Mouse (Mus musculus): ENCODE data around the gene Il21. TPM values are rescaled to one million over a fixed set of nuclear protein-coding genes. Genes with fewer than 3 reads are reported as not detected.

The Il21 gene
- polyA plus RNA-seq, 2 experiments: not detected

DNA sequence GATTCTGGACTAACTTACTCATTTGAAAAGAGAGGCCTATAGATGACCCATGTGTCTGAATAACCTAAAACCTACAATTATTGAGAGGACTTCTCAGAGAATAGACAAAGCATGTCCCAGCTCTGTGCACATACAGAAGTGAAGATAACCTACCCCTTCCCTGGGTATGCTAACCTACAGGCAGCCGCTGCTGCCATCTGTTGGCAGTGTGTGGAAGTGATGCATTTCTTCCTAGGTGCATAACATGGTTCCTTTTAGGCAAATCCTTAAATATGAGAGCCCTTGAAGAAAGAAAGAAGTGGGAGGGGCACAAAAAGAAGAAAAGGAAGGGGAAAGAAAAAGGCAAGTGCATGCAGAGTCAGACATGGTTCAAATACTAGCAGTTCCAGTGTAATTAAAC, 38.8 kb upstream of the Il21 start:
- peak; percentile 13 to 27 (median 20) for DNase-seq (ENCODE audit: low read depth in 3 of 3, low spot score in 3 of 3)
- no peaks in the 10 kb centered on the region for H3K27me3 ChIP-seq (ENCODE audit: control insufficient read depth, insufficient read depth, low read length)
- H3K9me3 ChIP-seq (ENCODE audit: control insufficient read depth, low read length): no peaks in the 10 kb centered on the region
- no peaks in the 10 kb centered on the region for H3K36me3 ChIP-seq (replicated peaks; ENCODE audit: control insufficient read depth, insufficient read depth, low read depth)
- TF ChIP-seq CTCF (IDR thresholded peaks at IDR 0.05; ENCODE audit: low read depth) (peak; percentile 82), EP300 (IDR thresholded peaks at IDR 0.05; ENCODE audit: low read depth) (no peak)
- H3K4me1 ChIP-seq (replicated peaks; ENCODE audit: control insufficient read depth in 2 of 2, insufficient read depth in 2 of 2, low read length in 1 of 2): peaks cover 4 to 13% of the 10 kb centered on the region in 2 experiments
- no peak for ATAC-seq (ENCODE audit: insufficient read depth)
- H3K27ac ChIP-seq: no peak overlapping the region
- H3K9ac ChIP-seq (replicated peaks): no peak overlapping the region
- no peak overlapping the region for H3K4me3 ChIP-seq (ENCODE audit: insufficient read depth in 1 of 2, low read depth in 2 of 2, low read length in 2 of 2)
- WGBS (ENCODE audit: insufficient replicate concordance): 0% methylated on average over 1 of the region's 1 CpGs
- no peak overlapping the region for H3K4me2 ChIP-seq (ENCODE audit: low read depth)

DNA sequence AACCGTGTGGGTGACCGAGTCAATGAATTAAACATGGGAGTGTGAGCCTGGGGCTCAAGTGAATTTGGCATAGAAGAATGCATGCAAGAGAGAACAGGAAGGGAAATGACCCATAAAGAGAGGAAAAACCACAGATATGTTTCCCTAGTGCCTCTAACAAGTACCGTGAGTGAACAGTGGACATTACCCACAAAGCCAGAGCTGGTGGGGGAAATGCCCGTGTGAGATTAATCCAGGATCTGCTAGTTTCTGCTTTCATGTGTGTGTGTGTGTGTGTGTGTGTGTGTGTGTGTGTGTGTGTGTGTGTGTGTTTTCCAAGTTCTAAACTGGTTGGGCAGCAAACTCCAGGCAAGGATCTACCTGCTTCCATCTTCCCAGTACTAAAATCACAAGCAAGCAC, 37.5 kb upstream of the Il21 start:
- DNase-seq (ENCODE audit: low read depth in 3 of 3, low spot score in 3 of 3) (no peak), ATAC-seq (ENCODE audit: insufficient read depth) (no peak)
- no peaks in the 10 kb centered on the region for H3K36me3 ChIP-seq (replicated peaks; ENCODE audit: control insufficient read depth, insufficient read depth, low read depth)
- no peak overlapping the region for H3K27ac ChIP-seq
- WGBS (ENCODE audit: insufficient replicate concordance): 62% methylated on average over 4 of the region's 4 CpGs
- TF ChIP-seq CTCF (IDR thresholded peaks at IDR 0.05; ENCODE audit: low read depth) (no peak), EP300 (IDR thresholded peaks at IDR 0.05; ENCODE audit: low read depth) (no peak)
- H3K9me3 ChIP-seq (ENCODE audit: control insufficient read depth, low read length): no peaks in the 10 kb centered on the region
- no peak overlapping the region for H3K9ac ChIP-seq (replicated peaks)
- H3K4me1 ChIP-seq (replicated peaks; ENCODE audit: control insufficient read depth in 2 of 2, insufficient read depth in 2 of 2, low read length in 1 of 2): peaks cover 4 to 11% of the 10 kb centered on the region in 2 experiments
- H3K4me2 ChIP-seq (ENCODE audit: low read depth): no peak overlapping the region
- no peak overlapping the region for H3K4me3 ChIP-seq (ENCODE audit: insufficient read depth in 1 of 2, low read depth in 2 of 2, low read length in 2 of 2)
- no peaks in the 10 kb centered on the region for H3K27me3 ChIP-seq (ENCODE audit: control insufficient read depth, insufficient read depth, low read length)

DNA sequence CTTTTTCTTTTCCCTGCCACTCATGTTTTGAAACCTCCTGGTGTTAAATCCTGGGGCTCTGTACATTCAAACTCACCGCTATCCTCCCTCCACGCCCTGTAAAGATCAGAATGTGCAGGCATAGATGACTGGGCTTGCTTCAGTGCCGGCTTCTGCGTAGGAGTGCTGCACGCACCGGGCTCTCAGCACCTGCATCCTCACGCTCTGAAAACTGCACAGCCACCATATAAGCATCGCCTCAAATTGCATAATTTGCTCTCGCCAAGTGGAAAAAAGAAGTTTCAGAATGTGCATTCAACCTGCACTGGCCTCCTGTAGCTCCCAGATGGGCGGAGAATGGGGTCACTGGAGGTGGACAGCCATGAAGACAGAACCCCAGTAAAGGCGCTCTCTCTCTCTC, 35.9 kb upstream of the Il21 start:
- H3K4me1 ChIP-seq (replicated peaks; ENCODE audit: control insufficient read depth in 2 of 2, insufficient read depth in 2 of 2, low read length in 1 of 2): no peaks in the 10 kb centered on the region
- H3K9ac ChIP-seq (replicated peaks): no peak overlapping the region
- H3K27me3 ChIP-seq (ENCODE audit: control insufficient read depth, insufficient read depth, low read length): no peaks in the 10 kb centered on the region
- WGBS (ENCODE audit: insufficient replicate concordance): 73% methylated on average over 11 of the region's 11 CpGs
- H3K4me3 ChIP-seq (ENCODE audit: insufficient read depth in 1 of 2, low read depth in 2 of 2, low read length in 2 of 2): no peak overlapping the region
- DNase-seq (ENCODE audit: low read depth in 3 of 3, low spot score in 3 of 3) (no peak), ATAC-seq (ENCODE audit: insufficient read depth) (no peak)
- TF ChIP-seq EP300 (IDR thresholded peaks at IDR 0.05; ENCODE audit: low read depth) (no peak), CTCF (IDR thresholded peaks at IDR 0.05; ENCODE audit: low read depth) (no peak)
- H3K36me3 ChIP-seq (replicated peaks; ENCODE audit: control insufficient read depth, insufficient read depth, low read depth): no peaks in the 10 kb centered on the region
- H3K9me3 ChIP-seq (ENCODE audit: control insufficient read depth, low read length): no peaks in the 10 kb centered on the region
- no peak overlapping the region for H3K27ac ChIP-seq
- no peak overlapping the region for H3K4me2 ChIP-seq (ENCODE audit: low read depth)

DNA sequence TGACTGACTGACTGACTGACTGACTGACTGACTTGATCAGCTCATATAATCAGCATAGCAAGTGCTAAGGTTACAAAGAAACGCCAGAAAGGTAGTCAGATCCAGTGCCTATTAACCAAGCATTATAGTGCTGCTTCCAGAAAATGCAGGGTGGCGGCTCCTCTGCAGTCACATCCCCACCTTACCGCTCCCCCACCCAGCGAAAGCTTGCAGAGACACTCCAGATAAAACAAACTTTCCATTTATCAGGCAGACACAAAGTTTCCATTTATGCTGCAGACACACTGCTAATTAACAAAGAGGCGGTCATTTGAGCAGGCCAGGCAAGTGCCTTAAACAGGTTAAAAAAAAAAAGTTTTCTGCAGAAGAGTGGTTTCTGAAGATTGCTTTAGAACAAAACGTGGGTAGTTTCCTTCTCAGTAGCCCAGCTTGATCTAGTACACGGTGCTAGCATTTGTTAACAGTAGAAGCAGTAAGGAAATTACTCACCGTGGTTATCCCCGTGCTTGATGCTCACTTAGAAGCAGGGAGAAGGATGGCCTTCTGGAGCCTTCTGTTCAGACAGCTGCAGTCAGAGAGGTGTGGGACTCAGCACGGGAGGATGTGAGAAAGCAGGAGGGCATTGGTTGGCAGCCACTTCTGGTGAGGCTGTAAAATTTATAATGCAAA, 27.0 kb upstream of the Il21 start:
- 17% methylated on average over 10 of the region's 10 CpGs for WGBS (ENCODE audit: insufficient replicate concordance)
- Histone ChIP-seq H3K9ac (replicated peaks) (0 out of 2 replicates have a peak overlapping the region, but pooled peaks have one; percentile 7), H3K27me3 (ENCODE audit: control insufficient read depth, insufficient read depth, low read length) (no peaks in the 10 kb centered on the region), H3K36me3 (replicated peaks; ENCODE audit: control insufficient read depth, insufficient read depth, low read depth) (no peaks in the 10 kb centered on the region), H3K4me2 (ENCODE audit: low read depth) (peak overlapping the region; percentile 45), H3K9me3 (ENCODE audit: control insufficient read depth, low read length) (no peaks in the 10 kb centered on the region), H3K27ac (peak overlapping the region; percentile 34; the same call in 1 of the 2 replicates), H3K4me1 (replicated peaks; ENCODE audit: control insufficient read depth in 2 of 2, insufficient read depth in 2 of 2, low read length in 1 of 2) (peaks cover 5 to 16% of the 10 kb centered on the region in 2 experiments; a peak in 3 of 4 replicates), H3K4me3 (ENCODE audit: insufficient read depth in 1 of 2, low read depth in 2 of 2, low read length in 2 of 2) (no peak overlapping the region)
- ATAC-seq (ENCODE audit: insufficient read depth) (peak; percentile 82), DNase-seq (ENCODE audit: low read depth in 3 of 3, low spot score in 3 of 3) (peak in 2 of 3 experiments; percentile 31 to 33)
- TF ChIP-seq EP300 (IDR thresholded peaks at IDR 0.05; ENCODE audit: low read depth) (no peak; the same call in 1 of the 2 replicates), CTCF (IDR thresholded peaks at IDR 0.05; ENCODE audit: low read depth) (no peak)

DNA sequence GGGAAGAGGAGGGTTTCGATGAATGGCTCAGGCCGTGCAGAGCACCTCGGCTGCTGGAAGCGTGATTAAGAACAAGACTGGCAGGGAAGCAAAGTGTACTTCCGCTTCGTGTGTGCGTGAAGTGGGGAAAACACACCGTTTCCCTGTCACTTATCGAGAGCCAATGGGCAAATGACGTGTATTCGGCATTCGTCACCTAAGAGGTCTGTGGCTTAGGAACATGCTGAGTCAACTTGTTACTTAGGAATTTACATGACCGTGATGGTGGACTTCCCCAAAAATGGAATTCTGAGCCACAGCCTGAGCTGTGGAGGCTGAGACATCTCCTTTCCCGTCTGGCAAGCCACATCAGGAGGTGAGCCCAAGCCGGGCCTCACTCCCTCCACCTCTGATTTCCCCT, 25.3 kb upstream of the Il21 start:
- TF ChIP-seq EP300 (IDR thresholded peaks at IDR 0.05; ENCODE audit: low read depth) (no peak), CTCF (IDR thresholded peaks at IDR 0.05; ENCODE audit: low read depth) (no peak)
- H3K36me3 ChIP-seq (replicated peaks; ENCODE audit: control insufficient read depth, insufficient read depth, low read depth): no peaks in the 10 kb centered on the region
- peaks cover 5 to 16% of the 10 kb centered on the region in 2 experiments; a peak in 3 of 4 replicates for H3K4me1 ChIP-seq (replicated peaks; ENCODE audit: control insufficient read depth in 2 of 2, insufficient read depth in 2 of 2, low read length in 1 of 2)
- DNase-seq (ENCODE audit: low read depth in 3 of 3, low spot score in 3 of 3) (no peak), ATAC-seq (ENCODE audit: insufficient read depth) (no peak)
- H3K27ac ChIP-seq: no peak overlapping the region
- no peak overlapping the region for H3K9ac ChIP-seq (replicated peaks)
- H3K4me3 ChIP-seq (ENCODE audit: insufficient read depth in 1 of 2, low read depth in 2 of 2, low read length in 2 of 2): no peak overlapping the region
- whole genome bisulfite sequencing (ENCODE audit: insufficient replicate concordance): 79% methylated on average over 15 of the region's 15 CpGs
- no peak overlapping the region for H3K4me2 ChIP-seq (ENCODE audit: low read depth)
- H3K9me3 ChIP-seq (ENCODE audit: control insufficient read depth, low read length): no peaks in the 10 kb centered on the region
- H3K27me3 ChIP-seq (ENCODE audit: control insufficient read depth, insufficient read depth, low read length): no peaks in the 10 kb centered on the region

Measured in liver, embryonic 14.5 days (tissue).